Mouse (Mus musculus): Measurements from ENCODE around the gene Pabpc4.

- no peak for TF ChIP-seq GATA1 (IDR thresholded peaks at IDR 0.05; ENCODE audit: borderline replicate concordance, low read length)
- no peak for TF ChIP-seq FLI1 (IDR thresholded peaks at IDR 0.05; ENCODE audit: low read length)
Measured at GRCm38 (mm10) chr4:123292390-123292789, 30.2 kb downstream of the Pabpc4 start.

Measured in megakaryocyte, embryonic 14.5 days (primary cell).